Mouse (Mus musculus): ENCODE data around the gene Adamts12. TPM values are rescaled to one million over a fixed set of nuclear protein-coding genes. Genes with fewer than 3 reads are reported as not detected.

The Adamts12 gene
- total and polyA plus RNA-seq, 3 experiments: not detected

- no peaks in the 10 kb centered on the region for H3K79me2 ChIP-seq (ENCODE audit: control insufficient read depth, insufficient read depth, low read length, poor library complexity)
- no peaks in the 10 kb centered on the region for H3K27me3 ChIP-seq (ENCODE audit: control insufficient read depth in 1 of 2, insufficient read depth in 2 of 2, low read length in 2 of 2)
- no peak for DNase-seq (ENCODE audit: low read depth, low spot score)
- H3K9me3 ChIP-seq (replicated peaks; ENCODE audit: insufficient read depth, low read length): no peaks in the 10 kb centered on the region
- H3K27ac ChIP-seq (ENCODE audit: control insufficient read depth, low read depth, low read length): no peak overlapping the region
- H3K9ac ChIP-seq (ENCODE audit: control insufficient read depth, low read depth, low read length, poor library complexity, severe bottlenecking): no peak overlapping the region
- H3K36me3 ChIP-seq (ENCODE audit: control insufficient read depth in 1 of 2, insufficient read depth in 2 of 2, low read length in 2 of 2): no peaks in the 10 kb centered on the region
- TF ChIP-seq CHD1 (IDR thresholded peaks at IDR 0.05; ENCODE audit: low read depth, low read length) (no peak), ZMIZ1 (IDR thresholded peaks at IDR 0.05; ENCODE audit: low read depth, low read length) (no peak), GATA1 (IDR thresholded peaks at IDR 0.05; ENCODE audit: low read depth, low read length) (no peak), HCFC1 (IDR thresholded peaks at IDR 0.05; ENCODE audit: low read depth, low read length) (no peak), MAFK (IDR thresholded peaks at IDR 0.05; ENCODE audit: borderline replicate concordance, low read depth, low read length) (no peak), POLR2AphosphoS5 (IDR thresholded peaks at IDR 0.05; ENCODE audit: borderline replicate concordance, low read depth, low read length) (no peak), USF1 (IDR thresholded peaks at IDR 0.05; ENCODE audit: low read depth, low read length) (no peak), POLR2A (IDR thresholded peaks at IDR 0.05; ENCODE audit: control insufficient read depth in 1 of 2, insufficient read depth in 1 of 2, low read depth in 1 of 2, low read length in 2 of 2, poor library complexity in 1 of 2) (no peak), NELFE (IDR thresholded peaks at IDR 0.05; ENCODE audit: low read depth, low read length) (no peak), RAD21 (IDR thresholded peaks at IDR 0.05; ENCODE audit: low read depth, low read length) (no peak), UBTF (IDR thresholded peaks at IDR 0.05; ENCODE audit: borderline replicate concordance, insufficient read depth, low read depth, low read length) (no peak), MAX (IDR thresholded peaks at IDR 0.05; ENCODE audit: low read length) (no peak), MAZ (IDR thresholded peaks at IDR 0.05; ENCODE audit: low read depth, low read length) (no peak), CTCF (IDR thresholded peaks at IDR 0.05 in 2 of 3, conservative IDR thresholded peaks at IDR 0.05 in 1 of 3; ENCODE audit: control insufficient read depth in 1 of 3, insufficient read depth in 1 of 3, low read depth in 2 of 3, low read length in 3 of 3, poor library complexity in 1 of 3, severe bottlenecking in 1 of 3) (no peak), MYB (IDR thresholded peaks at IDR 0.05; ENCODE audit: low read depth, low read length) (no peak)
- H3K4me3 ChIP-seq (ENCODE audit: control insufficient read depth in 1 of 2, insufficient read depth in 1 of 2, low read depth in 2 of 2, low read length in 2 of 2): no peak overlapping the region
- H3K4me1 ChIP-seq (ENCODE audit: control insufficient read depth in 1 of 2, insufficient read depth in 2 of 2, low read length in 2 of 2): no peaks in the 10 kb centered on the region
Observed at GRCm38 (mm10) chr15:11067891-11068290, 3.3 kb downstream of the Adamts12 start.

DNA sequence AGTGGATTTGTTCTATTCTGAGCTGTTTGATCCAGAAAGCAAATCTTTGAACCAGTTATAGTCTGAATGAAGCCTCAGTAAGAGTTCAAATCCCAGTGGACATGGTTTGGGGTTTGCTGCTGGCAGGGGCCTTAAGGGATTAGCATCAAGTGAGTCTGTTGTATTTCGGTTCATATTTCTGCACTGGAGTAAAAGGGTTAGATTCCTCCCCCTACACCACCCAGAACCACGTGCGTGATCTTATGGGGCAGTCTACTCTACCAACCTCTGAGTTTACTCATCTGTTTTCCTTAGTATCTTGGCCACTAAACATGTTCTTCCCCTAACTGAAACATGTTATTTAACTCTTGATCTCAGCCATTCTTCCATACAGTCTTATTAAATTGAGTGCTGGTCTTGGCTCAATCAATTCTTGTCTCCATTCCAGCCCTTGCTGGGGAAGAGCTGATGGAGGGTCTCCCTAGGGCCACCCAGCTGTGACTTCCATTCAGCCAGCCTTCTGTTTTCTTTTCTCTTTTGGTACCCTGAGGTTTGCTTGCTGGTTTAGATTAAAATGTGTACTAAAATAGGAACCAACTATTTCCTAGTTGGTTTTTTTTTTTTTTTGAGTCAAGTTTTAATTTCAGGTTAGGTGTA is 11.3 kb downstream of the Adamts12 start:
- Histone ChIP-seq H3K79me2 (ENCODE audit: control insufficient read depth, insufficient read depth, low read length, poor library complexity) (no peaks in the 10 kb centered on the region), H3K9ac (ENCODE audit: control insufficient read depth, low read depth, low read length, poor library complexity, severe bottlenecking) (no peak overlapping the region), H3K27me3 (ENCODE audit: control insufficient read depth in 1 of 2, insufficient read depth in 2 of 2, low read length in 2 of 2) (no peaks in the 10 kb centered on the region), H3K27ac (ENCODE audit: control insufficient read depth, low read depth, low read length) (no peak overlapping the region), H3K4me1 (ENCODE audit: control insufficient read depth in 1 of 2, insufficient read depth in 2 of 2, low read length in 2 of 2) (no peaks in the 10 kb centered on the region), H3K36me3 (ENCODE audit: control insufficient read depth in 1 of 2, insufficient read depth in 2 of 2, low read length in 2 of 2) (no peaks in the 10 kb centered on the region), H3K9me3 (replicated peaks; ENCODE audit: insufficient read depth, low read length) (no peaks in the 10 kb centered on the region), H3K4me3 (ENCODE audit: control insufficient read depth in 1 of 2, insufficient read depth in 1 of 2, low read depth in 2 of 2, low read length in 2 of 2) (no peak overlapping the region)
- TF ChIP-seq RAD21 (IDR thresholded peaks at IDR 0.05; ENCODE audit: low read depth, low read length) (no peak), MAZ (IDR thresholded peaks at IDR 0.05; ENCODE audit: low read depth, low read length) (no peak), USF2 (IDR thresholded peaks at IDR 0.05; ENCODE audit: borderline replicate concordance in 1 of 2, insufficient read depth in 1 of 2, low read depth in 1 of 2, low read length in 2 of 2) (no peak), ETS1 (IDR thresholded peaks at IDR 0.05; ENCODE audit: low read depth, low read length) (no peak), BHLHE40 (IDR thresholded peaks at IDR 0.05; ENCODE audit: borderline replicate concordance, low read depth, low read length) (no peak), TBP (IDR thresholded peaks at IDR 0.05; ENCODE audit: low read depth, low read length) (no peak), ZMIZ1 (IDR thresholded peaks at IDR 0.05; ENCODE audit: low read depth, low read length) (no peak), ZNF384 (IDR thresholded peaks at IDR 0.05; ENCODE audit: low read depth, low read length) (no peak), POLR2AphosphoS2 (IDR thresholded peaks at IDR 0.05; ENCODE audit: low read length) (no peak), SMC3 (IDR thresholded peaks at IDR 0.05; ENCODE audit: low read depth, low read length) (no peak), ZKSCAN1 (IDR thresholded peaks at IDR 0.05; ENCODE audit: low read depth, low read length) (no peak), E2F4 (IDR thresholded peaks at IDR 0.05; ENCODE audit: borderline replicate concordance, low read depth, low read length) (no peak), EP300 (IDR thresholded peaks at IDR 0.05; ENCODE audit: low read depth in 1 of 2, low read length in 2 of 2) (no peak), CHD2 (IDR thresholded peaks at IDR 0.05; ENCODE audit: low read length) (no peak), POLR2AphosphoS5 (IDR thresholded peaks at IDR 0.05; ENCODE audit: borderline replicate concordance, low read depth, low read length) (no peak), POLR2A (IDR thresholded peaks at IDR 0.05; ENCODE audit: control insufficient read depth in 1 of 2, insufficient read depth in 1 of 2, low read depth in 1 of 2, low read length in 2 of 2, poor library complexity in 1 of 2) (no peak), TAL1 (IDR thresholded peaks at IDR 0.05; ENCODE audit: low read length) (no peak)
- DNase-seq (ENCODE audit: low read depth, low spot score): no peak

All from MEL (cell line).